Mouse (Mus musculus) myocyte (in vitro differentiated cells): Measurements from ENCODE around the gene Cadm3. TPM values are rescaled to one million over a fixed set of nuclear protein-coding genes. Genes with fewer than 3 reads are reported as not detected.
"Not testable (repeated sequence)": the region's sequence is repeated elsewhere in the genome, so short reads cannot be mapped to it uniquely, and the experiment has no call there.

Experiments used
- H3K27me3 ChIP-seq: one replicate; pipeline ENCODE4 v1.6.1; 2011; ENCODE audit not compliant: control insufficient read depth, insufficient read depth, insufficient read length
- H3K36me3 ChIP-seq: one replicate; pipeline ENCODE4 v1.6.1; 2011; ENCODE audit not compliant: control insufficient read depth, insufficient read depth
- H3K4me2 ChIP-seq: one replicate; pipeline ENCODE4 v1.6.1; 2011; ENCODE audit warnings: low read depth, control low read depth
- H3K4me3 ChIP-seq: one replicate; pipeline ENCODE4 v1.5.1; 2011; ENCODE audit warnings: mild to moderate bottlenecking, control low read depth, moderate library complexity
- H3K79me2 ChIP-seq: one replicate; pipeline ENCODE4 v1.6.1; 2011; ENCODE audit not compliant: control insufficient read depth, insufficient read depth
- H3ac ChIP-seq: one replicate; pipeline ENCODE4 v1.6.1; 2011; ENCODE audit not compliant: control insufficient read depth, insufficient read length
- CEBPB ChIP-seq: IDR thresholded peaks from 2 replicates; pipeline ENCODE4 v1.6.1; 2011; ENCODE audit warnings: mild to moderate bottlenecking, moderate library complexity; ENCODE audit not compliant: poor library complexity, insufficient read depth, severe bottlenecking
- E2F4 ChIP-seq: IDR thresholded peaks from one replicate; pipeline ENCODE4 v1.6.1; 2011; ENCODE audit warnings: mild to moderate bottlenecking, control low read depth, moderate library complexity; ENCODE audit not compliant: insufficient read depth
- MAX ChIP-seq: IDR thresholded peaks from one replicate; pipeline ENCODE4 v1.6.1; 2011; ENCODE audit warnings: low read depth, mild to moderate bottlenecking, control low read depth
- REST ChIP-seq: IDR thresholded peaks from one replicate; pipeline ENCODE4 v1.6.1; 2011; ENCODE audit warnings: mild to moderate bottlenecking, control low read depth, moderate library complexity; ENCODE audit not compliant: insufficient read depth, insufficient read length
- TCF12 ChIP-seq: IDR thresholded peaks from one replicate; pipeline ENCODE4 v1.6.1; 2011; ENCODE audit warnings: mild to moderate bottlenecking, control low read depth; ENCODE audit not compliant: poor library complexity, insufficient read depth, severe bottlenecking
- USF1 ChIP-seq: IDR thresholded peaks from one replicate; pipeline ENCODE4 v1.6.1; 2011; ENCODE audit warnings: low read depth, mild to moderate bottlenecking, control low read depth, moderate library complexity
- polyA plus RNA-seq: library from polyadenylated mRNA; unstranded; fragments of >200 nt; fragmentation: generic; extraction: Trizol; gene quantifications from one replicate; pipeline ENCODE4 v1.2.1, GENCODE M21; 2012; ENCODE audit warnings: missing spikeins

Cadm3 gene
- polyA plus RNA-seq, 1 experiment, result 0.19 TPM

DNA sequence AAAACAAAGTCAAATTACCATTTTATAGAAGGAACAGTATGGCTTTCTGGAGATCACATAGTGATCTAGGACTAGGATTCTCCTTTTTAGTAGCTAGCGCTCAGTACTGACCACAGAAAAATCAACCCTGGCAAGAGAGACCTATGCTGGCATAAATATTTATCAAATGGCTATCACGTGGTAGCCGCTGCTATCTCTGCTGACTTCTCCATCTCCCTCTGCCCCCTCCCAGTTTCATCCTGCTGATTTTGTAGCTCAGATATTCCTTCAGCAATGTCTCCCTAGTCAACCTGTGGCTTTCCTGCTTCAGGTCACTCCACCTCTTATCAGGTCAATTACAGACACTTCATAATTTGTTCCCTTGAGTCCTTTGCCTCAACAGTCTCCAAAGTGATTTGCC, 51.8 kb downstream of the Cadm3 start:
- H3K27me3 ChIP-seq, result no peaks in the 10 kb centered on the region
- TF ChIP-seq E2F4 (no peak), MAX (no peak), TCF12 (no peak), CEBPB (no peak), USF1 (no peak), REST (no peak)

DNA sequence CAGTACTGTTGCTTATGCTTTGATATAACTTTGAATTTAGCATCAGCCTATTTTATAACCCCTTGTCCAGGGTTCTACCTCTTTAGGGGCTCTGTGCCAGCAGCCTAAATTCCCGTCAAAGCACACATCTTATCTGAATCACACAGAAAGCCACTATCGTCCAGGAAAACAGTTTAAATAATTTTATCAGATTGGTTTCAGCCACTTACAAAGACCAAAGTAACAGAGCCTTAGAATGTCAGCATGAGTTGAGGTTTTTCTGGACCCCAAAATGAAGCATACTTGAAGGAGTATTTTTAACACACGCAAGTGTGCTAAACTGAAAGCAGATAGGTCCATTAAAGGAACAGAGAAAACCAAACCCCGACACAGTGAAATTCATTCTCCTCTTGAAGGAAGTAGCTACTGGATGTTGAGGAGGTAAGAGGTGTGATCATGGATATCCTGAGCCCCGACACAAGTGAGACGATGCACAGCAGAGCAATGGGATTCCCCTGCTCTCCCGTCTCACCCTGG, 53.9 kb downstream of the Cadm3 start:
- not testable (repeated sequence) for H3K4me2 ChIP-seq, H3K36me3 ChIP-seq, H3ac ChIP-seq, H3K27me3 ChIP-seq, H3K79me2 ChIP-seq, H3K4me3 ChIP-seq

More for the DNA sequence above, 51.8 kb downstream of the Cadm3 start:
- Histone ChIP-seq H3K79me2 (no peaks in the 10 kb centered on the region), H3K4me3 (no peak overlapping the region), H3K36me3 (no peaks in the 10 kb centered on the region), H3ac (no peak overlapping the region), H3K4me2 (no peak overlapping the region)

DNA sequence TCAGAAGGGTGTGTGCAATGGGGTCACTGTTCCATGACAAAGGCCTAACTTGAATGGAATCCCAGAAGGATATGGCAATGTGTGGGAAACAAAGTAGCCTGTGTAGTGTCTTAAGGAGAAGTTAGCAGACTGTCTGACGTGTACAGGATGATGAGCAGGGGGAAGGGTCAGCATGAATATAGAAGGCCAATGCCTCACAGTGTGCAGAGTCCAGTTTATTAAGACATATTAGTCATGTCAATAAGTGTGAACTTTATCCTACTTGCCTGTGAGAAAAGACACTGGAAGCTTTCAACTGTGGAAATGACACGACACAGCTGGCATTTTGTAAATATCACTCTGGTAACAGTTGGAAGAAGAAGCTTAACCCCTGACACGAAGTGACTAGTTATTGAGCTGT, 64.7 kb downstream of the Cadm3 start:
- not testable (repeated sequence) for H3K4me2 ChIP-seq, H3K4me3 ChIP-seq, H3K79me2 ChIP-seq, H3K27me3 ChIP-seq, H3K36me3 ChIP-seq, H3ac ChIP-seq

Other genes starting within 250 kb of the Cadm3 start
- gene Olfr1408, start 230.3 kb downstream of the Cadm3 start, polyA plus RNA-seq, result not detected
- not detected for gene Olfr1406, start 177.1 kb downstream of the Cadm3 start, polyA plus RNA-seq
- gene Olfr218, start 169.9 kb downstream of the Cadm3 start, polyA plus RNA-seq, result not detected
- not detected for gene Olfr1404, start 155.3 kb downstream of the Cadm3 start, polyA plus RNA-seq
- not detected for gene Fcer1a, start 140.5 kb downstream of the Cadm3 start, polyA plus RNA-seq
- not detected for gene Olfr418, start 101.7 kb downstream of the Cadm3 start, polyA plus RNA-seq
- gene Mptx2, start 89.9 kb downstream of the Cadm3 start, polyA plus RNA-seq, result not detected
- not detected for gene Ackr1, start 33.9 kb downstream of the Cadm3 start, polyA plus RNA-seq
- 5.7 TPM for gene Aim2, start 16.8 kb downstream of the Cadm3 start, polyA plus RNA-seq
- 0.01 TPM for gene Ifi206, start 123.3 kb upstream of the Cadm3 start, polyA plus RNA-seq
- not detected for gene Ifi214, start 168.3 kb upstream of the Cadm3 start, polyA plus RNA-seq
- not detected for gene Ifi213, start 231.6 kb upstream of the Cadm3 start, polyA plus RNA-seq